Mouse (Mus musculus): ENCODE results near the gene Spon1. TPM values are rescaled to one million over a fixed set of nuclear protein-coding genes. Genes with fewer than 3 reads are reported as not detected.

Spon1 gene
- polyA plus RNA-seq, 1 experiment from 2014 or later, result 4.7 TPM

DNA sequence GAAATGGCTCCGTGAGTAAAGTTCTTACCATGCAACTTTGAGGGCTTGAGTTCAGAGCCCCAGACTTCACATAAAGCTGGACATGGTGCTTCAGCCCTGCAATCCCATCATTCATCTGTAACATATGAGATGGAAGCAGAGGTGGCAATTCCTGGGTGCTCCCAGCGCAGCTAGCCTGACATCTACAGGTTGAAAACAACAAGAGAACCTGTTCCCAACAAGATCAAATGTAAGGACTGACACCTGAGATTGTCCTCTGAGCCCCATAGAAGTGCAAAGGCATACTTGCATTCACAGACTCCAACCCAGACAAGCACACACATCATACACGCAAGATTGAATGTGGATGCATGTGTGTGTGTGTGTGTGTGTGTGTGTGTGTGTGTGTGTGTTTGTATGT is 114.2 kb downstream of the Spon1 start:
- H3K27ac ChIP-seq, result no peak overlapping the region
- H3K4me1 ChIP-seq (replicated peaks), result no peaks in the 10 kb centered on the region
- 92% methylated on average over 3 of the region's 3 CpGs for WGBS
- no peaks in the 10 kb centered on the region for H3K9me3 ChIP-seq
- H3K4me2 ChIP-seq, result no peak overlapping the region
- H3K27me3 ChIP-seq, result no peaks in the 10 kb centered on the region
- H3K36me3 ChIP-seq, result no peaks in the 10 kb centered on the region
- no peak for ATAC-seq (ENCODE audit: insufficient number of reproducible peaks, insufficient read depth, low FRiP score, low TSS enrichment, low read depth)
- no peak overlapping the region for H3K4me3 ChIP-seq (replicated peaks)
- H3K9ac ChIP-seq (replicated peaks), result no peak overlapping the region

- Histone ChIP-seq H3K4me1 (replicated peaks) (no peaks in the 10 kb centered on the region), H3K4me2 (no peak overlapping the region), H3K9ac (replicated peaks) (no peak overlapping the region), H3K4me3 (replicated peaks) (no peak overlapping the region), H3K9me3 (0 out of 2 replicates have a peak, but pooled peaks cover 4% of the 10 kb centered on the region), H3K36me3 (no peaks in the 10 kb centered on the region), H3K27ac (no peak overlapping the region), H3K27me3 (no peaks in the 10 kb centered on the region)
- 93% methylated on average over 2 of the region's 2 CpGs for WGBS
- no peak for ATAC-seq (ENCODE audit: insufficient number of reproducible peaks, insufficient read depth, low FRiP score, low TSS enrichment, low read depth)
Observed at GRCm38 (mm10) chr7:113890782-113891181, 125.0 kb downstream of the Spon1 start.

DNA sequence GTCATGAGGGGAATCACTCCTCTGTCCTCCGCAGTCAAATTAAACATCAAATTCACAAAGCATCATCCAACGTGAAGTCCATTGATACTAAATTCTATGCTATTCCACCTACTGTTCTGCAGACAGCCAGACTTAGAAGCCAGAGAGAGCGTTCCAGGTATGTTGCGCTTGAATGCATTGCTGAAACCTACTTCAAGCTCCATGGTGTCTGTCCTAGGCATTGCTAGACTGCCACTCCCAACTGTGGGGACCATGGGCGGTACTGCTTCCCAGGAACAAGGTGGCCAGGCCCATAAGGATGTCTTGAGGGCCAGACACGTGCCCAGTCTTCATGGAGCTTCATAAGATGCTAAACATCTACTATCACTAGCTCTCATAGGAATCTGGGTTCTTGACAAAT is 125.7 kb downstream of the Spon1 start:
- WGBS, result 88% methylated on average over 6 of the region's 6 CpGs
- H3K9me3 ChIP-seq, result 0 out of 2 replicates have a peak, but pooled peaks cover 4% of the 10 kb centered on the region
- no peak overlapping the region for H3K4me3 ChIP-seq (replicated peaks)
- no peaks in the 10 kb centered on the region for H3K36me3 ChIP-seq
- H3K27ac ChIP-seq, result no peak overlapping the region
- no peak overlapping the region for H3K4me2 ChIP-seq
- H3K27me3 ChIP-seq, result no peaks in the 10 kb centered on the region
- no peaks in the 10 kb centered on the region for H3K4me1 ChIP-seq (replicated peaks)
- no peak overlapping the region for H3K9ac ChIP-seq (replicated peaks)
- ATAC-seq (ENCODE audit: insufficient number of reproducible peaks, insufficient read depth, low FRiP score, low TSS enrichment, low read depth), result no peak

GRCm38 (mm10) chr7:113893944-113894662 is 128.3 kb downstream of the Spon1 start:
- 83% methylated on average over 7 of the region's 7 CpGs for WGBS
- 0 out of 2 replicates have a peak, but pooled peaks cover 4% of the 10 kb centered on the region for H3K9me3 ChIP-seq
- ATAC-seq (ENCODE audit: insufficient number of reproducible peaks, insufficient read depth, low FRiP score, low TSS enrichment, low read depth), result no peak

DNA sequence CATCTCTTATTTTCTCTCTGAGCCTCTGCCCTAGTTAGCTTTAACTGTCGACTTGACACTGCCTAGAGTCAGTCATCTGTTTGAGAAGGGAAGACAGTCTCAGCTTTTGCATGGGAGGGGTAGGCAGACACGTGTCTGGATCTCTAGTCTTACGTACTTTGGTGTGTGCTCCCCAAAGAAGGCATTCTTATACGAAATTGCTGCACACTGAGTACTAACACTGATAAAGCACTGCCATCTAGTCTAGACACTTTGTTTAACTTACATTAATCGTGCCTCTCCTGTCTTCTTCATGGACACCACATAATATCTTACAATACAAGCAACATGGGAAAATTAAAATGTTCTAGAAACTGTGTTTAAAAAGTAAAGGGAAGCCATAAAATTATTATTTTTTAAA is 129.5 kb downstream of the Spon1 start:
- Histone ChIP-seq H3K9ac (replicated peaks) (no peak overlapping the region), H3K27ac (no peak overlapping the region)
- WGBS, result 76% methylated on average over 5 of the region's 5 CpGs

More at GRCm38 (mm10) chr7:113893944-113894662, 128.3 kb downstream of the Spon1 start:
- no peaks in the 10 kb centered on the region for H3K36me3 ChIP-seq
- H3K4me2 ChIP-seq, result no peak overlapping the region
- H3K4me3 ChIP-seq (replicated peaks), result no peak overlapping the region
- H3K4me1 ChIP-seq (replicated peaks), result no peaks in the 10 kb centered on the region
- H3K27me3 ChIP-seq, result no peaks in the 10 kb centered on the region
- H3K9ac ChIP-seq (replicated peaks), result no peak overlapping the region
- no peak overlapping the region for H3K27ac ChIP-seq

GRCm38 (mm10) chr7:113898388-113898787 is 132.6 kb downstream of the Spon1 start:
- no peak overlapping the region for H3K4me2 ChIP-seq
- H3K36me3 ChIP-seq, result no peaks in the 10 kb centered on the region
- H3K9ac ChIP-seq (replicated peaks), result no peak overlapping the region
- H3K4me3 ChIP-seq (replicated peaks), result no peak overlapping the region
- no peak for ATAC-seq (ENCODE audit: insufficient number of reproducible peaks, insufficient read depth, low FRiP score, low TSS enrichment, low read depth)
- no peaks in the 10 kb centered on the region for H3K4me1 ChIP-seq (replicated peaks)
- no peak overlapping the region for H3K27ac ChIP-seq
- H3K27me3 ChIP-seq, result no peaks in the 10 kb centered on the region
- H3K9me3 ChIP-seq, result no peaks in the 10 kb centered on the region

More for the DNA sequence above, 129.5 kb downstream of the Spon1 start:
- no peak overlapping the region for H3K4me3 ChIP-seq (replicated peaks)
- ATAC-seq (ENCODE audit: insufficient number of reproducible peaks, insufficient read depth, low FRiP score, low TSS enrichment, low read depth), result no peak
- no peak overlapping the region for H3K4me2 ChIP-seq
- H3K27me3 ChIP-seq, result no peaks in the 10 kb centered on the region
- 0 out of 2 replicates have a peak, but pooled peaks cover 4% of the 10 kb centered on the region for H3K9me3 ChIP-seq
- no peaks in the 10 kb centered on the region for H3K36me3 ChIP-seq
- H3K4me1 ChIP-seq (replicated peaks), result no peaks in the 10 kb centered on the region

GRCm38 (mm10) chr7:113901511-113901910 is 135.7 kb downstream of the Spon1 start:
- H3K4me1 ChIP-seq (replicated peaks), result no peaks in the 10 kb centered on the region
- H3K4me2 ChIP-seq, result 0 out of 2 replicates have a peak overlapping the region, but pooled peaks have one; percentile 9
- no peaks in the 10 kb centered on the region for H3K36me3 ChIP-seq
- no peak overlapping the region for H3K4me3 ChIP-seq (replicated peaks)
- no peaks in the 10 kb centered on the region for H3K9me3 ChIP-seq
- no peak overlapping the region for H3K9ac ChIP-seq (replicated peaks)
- H3K27me3 ChIP-seq, result no peaks in the 10 kb centered on the region
- ATAC-seq (ENCODE audit: insufficient number of reproducible peaks, insufficient read depth, low FRiP score, low TSS enrichment, low read depth), result no peak
- H3K27ac ChIP-seq, result no peak overlapping the region
- 86% methylated on average over 2 of the region's 2 CpGs for WGBS

DNA sequence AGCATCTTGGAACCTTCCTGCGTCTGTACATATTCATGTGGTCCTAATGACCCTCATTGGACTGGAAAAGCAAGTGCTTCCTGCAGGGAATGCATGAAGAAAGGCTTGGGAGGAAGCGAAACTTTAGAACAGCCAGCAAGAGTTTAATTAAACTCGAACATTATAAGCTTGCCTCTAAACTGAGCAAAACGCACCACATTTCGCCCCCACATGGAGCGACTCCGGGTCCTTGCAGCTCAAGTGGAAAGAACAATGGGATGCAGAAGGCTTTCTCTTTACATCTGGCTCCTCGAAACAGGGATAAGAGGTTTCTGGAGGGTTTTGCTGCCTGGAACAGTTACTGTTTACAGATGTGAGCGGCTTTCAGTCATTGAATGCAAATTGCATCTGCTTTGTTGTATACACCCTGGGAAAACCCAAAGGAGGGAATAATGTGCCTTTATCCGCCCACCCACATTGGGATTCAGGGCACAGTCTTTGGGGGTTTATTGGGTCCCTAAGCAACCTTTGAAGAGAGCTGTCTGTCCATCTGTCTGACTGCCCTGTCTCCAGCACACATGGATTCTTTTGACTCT is 136.2 kb downstream of the Spon1 start:
- H3K9me3 ChIP-seq, result no peaks in the 10 kb centered on the region
- H3K4me3 ChIP-seq (replicated peaks), result no peak overlapping the region
- 33% methylated on average over 10 of the region's 10 CpGs for WGBS
- H3K36me3 ChIP-seq, result no peaks in the 10 kb centered on the region
- no peak overlapping the region for H3K27ac ChIP-seq
- no peak for ATAC-seq (ENCODE audit: insufficient number of reproducible peaks, insufficient read depth, low FRiP score, low TSS enrichment, low read depth)
- H3K4me2 ChIP-seq, result peak overlapping the region; percentile 9; the same call in 1 of the 2 replicates
- H3K9ac ChIP-seq (replicated peaks), result no peak overlapping the region
- H3K4me1 ChIP-seq (replicated peaks), result no peaks in the 10 kb centered on the region
- no peaks in the 10 kb centered on the region for H3K27me3 ChIP-seq

DNA sequence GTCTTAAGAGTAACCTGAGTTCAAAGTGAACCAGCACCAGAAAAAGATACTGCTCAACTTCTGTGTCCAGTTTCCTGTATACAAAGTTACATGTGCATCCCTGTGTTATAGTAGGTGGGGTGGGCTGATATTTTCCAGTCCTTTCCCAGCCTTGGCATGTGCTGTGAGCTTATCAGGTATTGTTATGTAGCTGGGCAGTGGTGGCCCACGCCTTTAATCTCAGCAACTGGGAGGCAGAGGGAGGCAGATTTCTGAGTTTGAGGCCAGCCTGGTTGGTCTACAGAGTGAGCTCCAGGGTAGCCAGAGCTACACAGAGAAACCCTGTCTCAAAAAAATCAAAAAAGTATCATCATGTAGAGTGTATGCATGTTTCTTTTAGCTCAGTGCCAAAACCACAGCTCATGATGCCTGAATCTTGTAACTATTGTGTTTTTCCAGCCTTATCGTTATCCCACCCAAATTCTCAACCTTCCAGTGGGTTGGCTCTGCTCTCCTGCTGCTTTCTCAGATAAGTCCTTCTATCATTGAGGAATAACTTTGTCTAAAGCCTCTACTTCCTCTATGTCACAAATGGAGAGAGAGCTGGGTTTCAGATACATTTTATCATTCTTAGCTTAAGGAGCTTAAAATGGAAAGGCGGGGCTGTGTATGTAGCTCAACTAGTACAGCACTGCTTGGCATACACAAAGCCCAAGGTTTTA is 137.5 kb downstream of the Spon1 start:
- Histone ChIP-seq H3K36me3 (no peaks in the 10 kb centered on the region), H3K27ac (no peak overlapping the region), H3K9me3 (no peaks in the 10 kb centered on the region), H3K4me2 (no peak overlapping the region), H3K9ac (replicated peaks) (no peak overlapping the region), H3K27me3 (no peaks in the 10 kb centered on the region), H3K4me3 (replicated peaks) (no peak overlapping the region), H3K4me1 (replicated peaks) (no peaks in the 10 kb centered on the region)
- ATAC-seq (ENCODE audit: insufficient number of reproducible peaks, insufficient read depth, low FRiP score, low TSS enrichment, low read depth), result no peak
- 87% methylated on average over 3 of the region's 3 CpGs for WGBS

DNA sequence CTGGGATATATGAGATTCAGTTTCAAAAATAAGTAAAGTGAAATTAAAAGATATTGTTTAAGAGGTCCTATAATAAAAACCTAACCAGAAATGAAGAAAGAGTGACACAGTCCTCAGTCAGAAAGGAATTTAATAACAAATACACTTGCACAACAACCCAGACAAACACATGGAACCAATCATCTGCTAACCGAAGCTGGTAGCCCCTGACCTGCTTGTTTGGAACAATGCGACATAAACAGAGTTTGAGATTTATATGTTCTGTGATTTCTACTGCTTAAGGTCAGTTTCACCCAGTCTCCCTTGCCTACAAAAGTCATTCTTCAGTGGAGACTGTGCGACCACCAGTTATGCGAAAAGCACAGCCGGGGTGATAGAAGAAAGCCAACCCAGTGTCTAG is 138.1 kb downstream of the Spon1 start:
- ATAC-seq (ENCODE audit: insufficient number of reproducible peaks, insufficient read depth, low FRiP score, low TSS enrichment, low read depth), result no peak
- H3K36me3 ChIP-seq, result no peaks in the 10 kb centered on the region
- no peak overlapping the region for H3K4me3 ChIP-seq (replicated peaks)
- no peak overlapping the region for H3K27ac ChIP-seq
- 0 out of 2 replicates have a peak, but pooled peaks cover 2% of the 10 kb centered on the region for H3K4me1 ChIP-seq (replicated peaks)
- H3K9me3 ChIP-seq, result no peaks in the 10 kb centered on the region
- WGBS, result 50% methylated on average over 5 of the region's 5 CpGs
- H3K4me2 ChIP-seq, result no peak overlapping the region
- no peak overlapping the region for H3K9ac ChIP-seq (replicated peaks)
- no peaks in the 10 kb centered on the region for H3K27me3 ChIP-seq

DNA sequence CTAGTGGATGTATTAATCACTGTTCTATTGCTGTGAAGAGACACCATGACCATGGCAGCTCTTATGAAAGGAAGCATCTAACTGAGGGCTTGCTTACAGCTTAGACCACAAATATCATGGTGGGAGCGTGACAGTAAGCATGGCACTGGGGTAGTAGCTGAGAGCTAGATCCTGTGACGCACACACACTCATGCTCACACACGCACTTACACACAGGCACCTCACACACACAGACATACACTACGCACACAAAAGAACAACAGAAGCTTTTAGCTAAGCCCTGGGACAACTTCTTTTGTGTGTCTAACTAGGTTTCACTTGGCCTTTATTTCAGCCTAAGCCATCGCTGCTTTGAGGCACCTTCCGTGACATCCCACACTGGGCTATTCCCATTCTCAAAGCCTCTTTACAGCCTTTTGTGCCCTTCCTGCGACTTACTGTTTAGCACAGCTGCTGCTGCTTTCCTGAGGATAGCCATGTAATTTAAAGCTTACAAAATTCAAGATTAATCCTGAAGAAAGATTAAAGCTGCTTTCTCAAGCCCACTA is 138.6 kb downstream of the Spon1 start:
- Histone ChIP-seq H3K4me2 (no peak overlapping the region), H3K27me3 (no peaks in the 10 kb centered on the region), H3K4me3 (replicated peaks) (no peak overlapping the region), H3K9me3 (no peaks in the 10 kb centered on the region), H3K27ac (no peak overlapping the region), H3K9ac (replicated peaks) (no peak overlapping the region), H3K36me3 (no peaks in the 10 kb centered on the region), H3K4me1 (replicated peaks) (peaks cover 6% of the 10 kb centered on the region)
- ATAC-seq (ENCODE audit: insufficient number of reproducible peaks, insufficient read depth, low FRiP score, low TSS enrichment, low read depth), result no peak
- WGBS, result 86% methylated on average over 7 of the region's 7 CpGs

Data from limb, embryonic 12.5 days (tissue).